Mouse (Mus musculus) urinary bladder, postnatal 10 days (tissue): ENCODE results near the gene Plppr3.
A peak's percentile ranks its signal among the peaks of the same experiment; 100 is the strongest.
"Not testable (repeated sequence)": the region's sequence is repeated elsewhere in the genome, so short reads cannot be mapped to it uniquely, and the experiment has no call there.

Experiments
- DNase-seq: peaks from one replicate; pipeline ENCODE4 v3.0.0; 2022; ENCODE audit warnings: low spot score

Plppr3 gene

GRCm38 (mm10) chr10:79900951-79901410, 26.5 kb upstream of the Plppr3 start:
- DNase-seq, result no peak

GRCm38 (mm10) chr10:79897316-79898245, 23.1 kb upstream of the Plppr3 start:
- no peak for DNase-seq

GRCm38 (mm10) chr10:79896814-79897213, 22.4 kb upstream of the Plppr3 start:
- no peak for DNase-seq

- DNase-seq, result no peak
These were observed 21.9 kb upstream of the Plppr3 start for GRCm38 (mm10) chr10:79896306-79896705.

- DNase-seq, result peak; percentile 50
These were observed 18.2 kb upstream of the Plppr3 start for GRCm38 (mm10) chr10:79892451-79893118.

- no peak for DNase-seq
These were observed 16.2 kb upstream of the Plppr3 start, which contains the start of gene Cfd for GRCm38 (mm10) chr10:79890670-79891069. TSS of gene Cfd (plus strand) at chr10:79890853.

- no peak for DNase-seq
These were observed 15.0 kb upstream of the Plppr3 start for GRCm38 (mm10) chr10:79889386-79889785.

- no peak for DNase-seq
These were observed 12.2 kb upstream of the Plppr3 start for GRCm38 (mm10) chr10:79886611-79887010.

- no peak for DNase-seq
These were observed 11.6 kb upstream of the Plppr3 start, which contains the start of gene Elane for GRCm38 (mm10) chr10:79886054-79886453. TSS of gene Elane (plus strand) at chr10:79886247.

GRCm38 (mm10) chr10:79884938-79885337, 10.5 kb upstream of the Plppr3 start:
- DNase-seq, result not testable (repeated sequence)

- no peak for DNase-seq
These were observed 10.0 kb upstream of the Plppr3 start for GRCm38 (mm10) chr10:79884446-79884845.

GRCm38 (mm10) chr10:79883297-79884084, 9.1 kb upstream of the Plppr3 start:
- DNase-seq, result no peak

GRCm38 (mm10) chr10:79881981-79882380, 7.5 kb upstream of the Plppr3 start:
- DNase-seq, result no peak

GRCm38 (mm10) chr10:79880721-79881120, 6.3 kb upstream of the Plppr3 start:
- DNase-seq, result no peak

GRCm38 (mm10) chr10:79879527-79879926, 5.1 kb upstream of the Plppr3 start:
- no peak for DNase-seq

GRCm38 (mm10) chr10:79877757-79878156, 3.3 kb upstream of the Plppr3 start:
- no peak for DNase-seq

- no peak for DNase-seq
These were observed 2.7 kb upstream of the Plppr3 start for GRCm38 (mm10) chr10:79877174-79877573.

- no peak for DNase-seq
These were observed 632 bp downstream of the Plppr3 start for GRCm38 (mm10) chr10:79873715-79874289.

GRCm38 (mm10) chr10:79873313-79873712, 1.1 kb downstream of the Plppr3 start:
- no peak for DNase-seq

- DNase-seq, result no peak
These were observed 1.6 kb downstream of the Plppr3 start for GRCm38 (mm10) chr10:79872862-79873261.

GRCm38 (mm10) chr10:79871845-79872244, 2.6 kb downstream of the Plppr3 start:
- DNase-seq, result no peak

GRCm38 (mm10) chr10:79866601-79867000, 7.8 kb downstream of the Plppr3 start:
- no peak for DNase-seq
